In genomic region chr2:164832748-164833301, GRCm38 (mm10) we compare ENCODE assay signal across 8 mouse cellular contexts. TPM values are rescaled to one million over a fixed set of nuclear protein-coding genes. Genes with fewer than 3 reads are reported as not detected.
DNase-seq lines count a peak whose midpoint lies in the region; ATAC-seq and TF ChIP-seq lines count a peak whose summit lies in the region.

Gene Ctsa, plus strand, starts transcription at chr2:164832873.

- peaks cover 55% of the 10 kb centered on the region for H3K79me2 ChIP-seq in macrophage (ENCODE audit: inconsistent target)

- H3K27me3 ChIP-seq in hindbrain, postnatal 0 days (ENCODE audit: insufficient read depth, low read length), result no peaks in the 10 kb centered on the region

- peaks cover 14% of the 10 kb centered on the region; the same call in 1 of the 2 replicates for H3K4me1 ChIP-seq in hindbrain, postnatal 0 days (ENCODE audit: insufficient read depth, low read length)

- peak; percentile 60 to 76 for DNase-seq in gastrocnemius, adult 8-10 months (ENCODE audit: low spot score in 2 of 2)
- peak; percentile 79 for DNase-seq in hindbrain, postnatal 0 days (ENCODE audit: low spot score)
- peak; percentile 74 to 76 for DNase-seq in left cerebral cortex, adult 18-20 months (ENCODE audit: low spot score in 2 of 2)
- DNase-seq in retina, postnatal 7 days (ENCODE audit: low read depth, low spot score), result peak; percentile 69
- DNase-seq in urinary bladder, adult 2 months (ENCODE audit: low spot score), result peak; percentile 63

- TF ChIP-seq CTCF in hindbrain, postnatal 0 days (IDR thresholded peaks at IDR 0.05; ENCODE audit: low read depth), result peak; percentile 54

- H3K9me3 ChIP-seq in hindbrain, postnatal 0 days (ENCODE audit: low read length), result no peaks in the 10 kb centered on the region

- peak within 1 kb of the TSS; percentile 79 for H3K27ac ChIP-seq in hindbrain, postnatal 0 days
- H3K27ac ChIP-seq in macrophage, result peak within 1 kb of the TSS; percentile 97

- peaks cover 6% of the 10 kb centered on the region; the same call in 1 of the 2 replicates for H3K36me3 ChIP-seq in hindbrain, postnatal 0 days (ENCODE audit: insufficient read depth, low read length)
- H3K36me3 ChIP-seq in macrophage (ENCODE audit: inconsistent target), result peaks cover 25% of the 10 kb centered on the region

- ATAC-seq in activated CD4-positive, CD25-positive, alpha-beta regulatory T cell, adult 4 months, result peak; percentile 81
- peak; percentile 80 for ATAC-seq in common myeloid progenitor, adult 5-6 weeks (replicated peaks; ENCODE audit: low read depth, poor library complexity, severe bottlenecking)
- ATAC-seq in hindbrain, postnatal 0 days, result peak; percentile 73

- under 1% methylated on average over 35 of the region's 35 CpGs for WGBS in hindbrain, postnatal 0 days
- 1% methylated on average over 33 of the region's 35 CpGs for WGBS in macrophage (ENCODE audit: missing documents)

- peak within 1 kb of the TSS; percentile 56 for H3K4me3 ChIP-seq in hindbrain, postnatal 0 days (ENCODE audit: low read length)
- peak within 1 kb of the TSS; percentile 99 for H3K4me3 ChIP-seq in macrophage (ENCODE audit: inconsistent target)

- H3K9ac ChIP-seq in hindbrain, postnatal 0 days (replicated peaks; ENCODE audit: low read length), result peak within 1 kb of the TSS; percentile 56

- H3K4me2 ChIP-seq in hindbrain, postnatal 0 days (ENCODE audit: low read depth, low read length), result peak within 1 kb of the TSS; percentile 86

RNA-seq across cellular contexts. Expression of gene Ctsa, which starts in this region (rescaled TPM):
- 100 to 1,000 TPM; 215 to 216 TPM for polyA plus RNA-seq in activated CD4-positive, CD25-positive, alpha-beta regulatory T cell, adult 4 months (2017; shearing (Covaris generic))
- total RNA-seq in common myeloid progenitor, adult 5-6 weeks (2017), result 44.4 and 51.1 TPM in 2 replicates
- 10 to 100 TPM; 51.1 to 55.7 (median 52.7) TPM for total RNA-seq in gastrocnemius, adult 8-10 months (2022)
- total RNA-seq in hindbrain, postnatal 0 days (2014; rRNA removed), result 135 and 147 TPM in 2 replicates
- polyA plus RNA-seq in hindbrain, postnatal 0 days (2015; fragmentation: Nextera tagmentation; extraction: Ambion mirVana), result 112 and 116 TPM in 2 replicates
- 10 to 100 TPM; 93.1 to 93.6 TPM for total RNA-seq in left cerebral cortex, adult 18-20 months (2021)
- total RNA-seq in macrophage (2018; cell fraction: chromatin; rRNA removed), result 1,000 to 10,000 TPM in 5 of 26 experiments, 100 to 1,000 TPM in 21; 231 to 1,612 (median 642) TPM
- total RNA-seq in macrophage (2018; cell fraction: cytosol; rRNA removed), result 1,000 to 10,000 TPM in 19 of 26 experiments, 100 to 1,000 TPM in 7; 818 to 1,776 (median 1,127) TPM
- total RNA-seq in macrophage (2018; cell fraction: nucleus; rRNA removed), result 1,000 to 10,000 TPM in 20 of 26 experiments, 100 to 1,000 TPM in 6; 377 to 1,961 (median 1,176) TPM
- 1,416 to 1,739 TPM (median 1,652 TPM) in 3 replicates for polyA plus RNA-seq in macrophage (2018)
- polyA plus RNA-seq in urinary bladder, adult 2 months (2012; rRNA removed), result 200 and 235 TPM in 2 replicates

Comparison
In these comparisons a context has a peak if more than half of its experiments do, and no peak if none do; other contexts are left out.
1. Peak in every context shown above with its lines: DNase-seq, ATAC-seq, H3K4me3 ChIP-seq and H3K27ac ChIP-seq.